Mouse (Mus musculus) bone marrow, adult 2 months (tissue): ENCODE data around the gene Cc2d1a. TPM values are rescaled to one million over a fixed set of nuclear protein-coding genes. Genes with fewer than 3 reads are reported as not detected.

Experiments used
- H3K27ac ChIP-seq: fragments of 200-500 bp; 2 replicates; pipeline ENCODE4 v1.5.1; 2012; ENCODE audit warnings: low read depth, mild to moderate bottlenecking, control low read depth, inconsistent platforms, low read length; ENCODE audit not compliant: control insufficient read depth, poor library complexity, insufficient read depth
- H3K4me1 ChIP-seq: fragments of 200-500 bp; 2 replicates; pipeline ENCODE4 v1.6.1; 2011; ENCODE audit warnings: low read length; ENCODE audit not compliant: control insufficient read depth, insufficient read depth
- H3K4me3 ChIP-seq: fragments of 200-500 bp; replicated peaks from 2 replicates; pipeline ENCODE3; 2011; ENCODE audit warnings: mild to moderate bottlenecking, low read depth, low read length, control low read depth; ENCODE audit not compliant: control insufficient read depth
- CTCF ChIP-seq: fragments of 200-500 bp; IDR thresholded peaks from 2 replicates; pipeline ENCODE4 v1.5.1; 2011; ENCODE audit warnings: low read length, control low read depth; ENCODE audit not compliant: control insufficient read depth, insufficient read depth
- POLR2A ChIP-seq: fragments of 200-500 bp; IDR thresholded peaks from 2 replicates; pipeline ENCODE4 v1.6.1; 2011; ENCODE audit warnings: low read depth, mild to moderate bottlenecking, control low read depth, low read length, borderline replicate concordance; ENCODE audit not compliant: control insufficient read depth
- WGBS: fragments of 180-500 bp; shearing (Covaris S2); methylation state at CpG from one replicate; pipeline ENCODE4 v1.1.7; 2018; 5-methylcytosine and 5-hydroxymethylcytosine counted together
- polyA plus RNA-seq: library from polyadenylated mRNA; stranded (reverse); fragments of >200 nt; gene quantifications from 2 replicates; pipeline ENCODE4 v1.2.4, GENCODE M21; 2011; ENCODE audit warnings: low replicate concordance; ENCODE audit not compliant: missing spikeins, insufficient read depth, insufficient read length

The Cc2d1a gene
- polyA plus RNA-seq, 1 experiment = 18.5 TPM

GRCm38 (mm10) chr8:84087821-84088220, 59.9 kb downstream of the Cc2d1a start:
- H3K4me1 ChIP-seq = no peaks in the 10 kb centered on the region
- TF ChIP-seq CTCF (no peak), POLR2A (no peak)
- no peak overlapping the region for H3K4me3 ChIP-seq
- 91% methylated on average over 14 of the region's 14 CpGs for WGBS
- no peak overlapping the region for H3K27ac ChIP-seq

DNA sequence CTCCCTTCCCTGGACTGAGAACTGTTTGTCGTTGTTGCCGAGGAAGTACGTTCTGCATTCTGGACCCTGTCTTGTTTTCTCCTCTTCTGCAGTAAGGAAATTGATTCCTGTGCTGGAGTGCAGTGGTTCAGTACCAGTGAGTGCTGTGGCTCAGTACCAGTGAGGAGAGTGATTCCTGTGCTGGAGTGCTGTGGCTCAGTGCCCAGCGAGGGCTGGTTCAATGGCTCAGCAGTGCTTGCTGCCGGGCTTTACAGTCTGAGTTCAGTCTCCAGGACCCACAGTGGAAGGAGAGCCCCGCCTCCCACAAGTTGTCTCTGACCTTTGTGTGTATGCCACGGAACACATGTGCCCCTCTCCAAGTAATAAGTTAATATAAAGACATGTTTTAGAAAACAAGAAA, 60.6 kb downstream of the Cc2d1a start:
- no peak for TF ChIP-seq CTCF
- TF ChIP-seq POLR2A = no peak
- WGBS = 86% methylated on average over 7 of the region's 7 CpGs

GRCm38 (mm10) chr8:84084341-84085115, 63.2 kb downstream of the Cc2d1a start:
- Histone ChIP-seq H3K4me3 (no peak overlapping the region), H3K27ac (no peak overlapping the region), H3K4me1 (no peaks in the 10 kb centered on the region)
- 91% methylated on average over 42 of the region's 42 CpGs for WGBS
- no peak for TF ChIP-seq POLR2A
- TF ChIP-seq CTCF = no peak

More for the DNA sequence above, 60.6 kb downstream of the Cc2d1a start:
- Histone ChIP-seq H3K4me3 (no peak overlapping the region), H3K27ac (no peak overlapping the region), H3K4me1 (no peaks in the 10 kb centered on the region)

GRCm38 (mm10) chr8:84083829-84084241, 63.9 kb downstream of the Cc2d1a start:
- Histone ChIP-seq H3K4me3 (no peak overlapping the region), H3K4me1 (no peaks in the 10 kb centered on the region), H3K27ac (no peak overlapping the region)
- WGBS = 84% methylated on average over 8 of the region's 8 CpGs
- TF ChIP-seq POLR2A (no peak), CTCF (no peak)

Other genes with a start within 250 kb of the Cc2d1a start
- gene Adgrl1, start 247.8 kb downstream of the Cc2d1a start, polyA plus RNA-seq = 6.5 and 8.8 TPM in 2 replicates
- gene Gm10644, start 192.7 kb downstream of the Cc2d1a start, polyA plus RNA-seq = not detected in 2 replicates
- gene Asf1b, start 192.4 kb downstream of the Cc2d1a start, polyA plus RNA-seq = 48.8 and 55.7 TPM in 2 replicates
- gene Prkaca, start 174.9 kb downstream of the Cc2d1a start, polyA plus RNA-seq = 14.8 and 18.2 TPM in 2 replicates
- gene Samd1, start 150.3 kb downstream of the Cc2d1a start, polyA plus RNA-seq = 142 and 159 TPM in 2 replicates
- 3.0 TPM in 1 of 2 replicates, not detected in the other for gene 1700067K01Rik, start 146.4 kb downstream of the Cc2d1a start, polyA plus RNA-seq
- not detected in 2 replicates for gene 2210011C24Rik, start 135.8 kb downstream of the Cc2d1a start, polyA plus RNA-seq
- gene Palm3, start 126.5 kb downstream of the Cc2d1a start, polyA plus RNA-seq = 2.7 TPM in 1 of 2 replicates, not detected in the other
- gene Il27ra, start 105.3 kb downstream of the Cc2d1a start, polyA plus RNA-seq = 2.4 and 7.7 TPM in 2 replicates
- not detected in 2 replicates for gene Rln3, start 102.9 kb downstream of the Cc2d1a start, polyA plus RNA-seq
- gene Gm10643, start 82.8 kb downstream of the Cc2d1a start, polyA plus RNA-seq = 1.3 and 1.4 TPM in 2 replicates
- gene Rfx1, start 81.1 kb downstream of the Cc2d1a start, polyA plus RNA-seq = 12.2 and 20.7 TPM in 2 replicates
- 23.1 and 44.6 TPM in 2 replicates for gene Dcaf15, start 43.2 kb downstream of the Cc2d1a start, polyA plus RNA-seq
- gene Podnl1, start 21.9 kb downstream of the Cc2d1a start, polyA plus RNA-seq = 5.8 and 7.6 TPM in 2 replicates
- not detected in 2 replicates for gene 4930432K21Rik, start 89 bp upstream of the Cc2d1a start, polyA plus RNA-seq
- gene Nanos3, start 37.3 kb upstream of the Cc2d1a start, polyA plus RNA-seq = 3.0 TPM in 1 of 2 replicates, not detected in the other
- gene Zswim4, start 89.1 kb upstream of the Cc2d1a start, polyA plus RNA-seq = 2.0 and 4.0 TPM in 2 replicates
- gene D8Ertd738e, start 101.8 kb upstream of the Cc2d1a start, polyA plus RNA-seq = 101 and 196 TPM in 2 replicates
- 11.1 and 26.0 TPM in 2 replicates for gene Mri1, start 109.4 kb upstream of the Cc2d1a start, polyA plus RNA-seq
- 9.4 and 27.9 TPM in 2 replicates for gene Ccdc130, start 122.4 kb upstream of the Cc2d1a start, polyA plus RNA-seq
- 0.37 and 2.7 TPM in 2 replicates for gene Cacna1a, start 240.5 kb upstream of the Cc2d1a start, polyA plus RNA-seq